ENCODE assay signal across 28 mouse cellular contexts in the genomic region with DNA sequence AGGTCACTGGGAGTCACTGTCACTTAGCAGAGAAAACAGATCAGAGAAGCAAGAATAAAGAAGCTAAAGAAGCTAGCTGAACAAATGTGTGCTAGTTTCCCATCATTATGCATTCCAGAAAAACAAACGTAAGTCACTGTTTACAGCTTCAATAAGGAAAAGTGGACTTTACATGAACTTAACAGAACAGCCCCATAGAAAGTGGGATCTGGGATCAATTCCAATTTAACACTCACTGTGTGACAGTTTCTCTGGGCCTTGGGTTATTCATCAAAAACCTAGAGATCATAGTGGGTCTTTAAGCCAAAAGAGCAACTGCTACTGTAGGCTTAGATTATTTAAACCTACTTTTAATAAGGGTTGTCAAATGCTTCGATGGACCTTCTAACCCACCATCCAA.
DNase-seq lines count a peak whose midpoint lies in the region; ATAC-seq and TF ChIP-seq lines count a peak whose summit lies in the region.
"Had no signal": no experiment of that assay in that cellular context is flagged by ENCODE, and none has a peak within 500 bp of the region (broad histone marks: within the 10 kb centered on the region; RNA-seq: fewer than 3 reads in every experiment).

No protein-coding gene starts in this region.

- H3K27me3 ChIP-seq in lung, embryonic 14.5 days (ENCODE audit: insufficient read depth, low read length), result no peaks in the 10 kb centered on the region
- H3K27me3 ChIP-seq: CH12.LX; embryonic facial prominence, embryonic 13.5 days; embryonic facial prominence, embryonic 15.5 days; forebrain, embryonic 12.5 days; Patski had no signal

- WGBS in lung, embryonic 14.5 days, result 50% methylated on average over 2 of the region's 2 CpGs

- no peak overlapping the region for H3K4me2 ChIP-seq in lung, embryonic 14.5 days
- H3K4me2 ChIP-seq: embryonic facial prominence, embryonic 13.5 days; embryonic facial prominence, embryonic 15.5 days; forebrain, embryonic 12.5 days had no signal

- no peaks in the 10 kb centered on the region for H3K9me3 ChIP-seq in lung, embryonic 14.5 days (ENCODE audit: low read depth, low read length)
- H3K9me3 ChIP-seq: embryonic facial prominence, embryonic 13.5 days; embryonic facial prominence, embryonic 15.5 days; forebrain, embryonic 10.5 days; forebrain, embryonic 12.5 days; G1E had no signal

- no peaks in the 10 kb centered on the region for H3K36me3 ChIP-seq in lung, embryonic 14.5 days (ENCODE audit: insufficient read depth)
- H3K36me3 ChIP-seq: embryonic facial prominence, embryonic 13.5 days; embryonic facial prominence, embryonic 15.5 days; forebrain, embryonic 10.5 days; forebrain, embryonic 12.5 days; G1E had no signal

- H3K4me1 ChIP-seq in lung, embryonic 14.5 days (ENCODE audit: insufficient read depth), result no peaks in the 10 kb centered on the region
- H3K4me1 ChIP-seq: forebrain, embryonic 10.5 days; forebrain, embryonic 12.5 days had no signal

- H3K9ac ChIP-seq in lung, embryonic 14.5 days, result no peak overlapping the region
- H3K9ac ChIP-seq: embryonic facial prominence, embryonic 13.5 days; embryonic facial prominence, embryonic 15.5 days; forebrain, embryonic 12.5 days had no signal

- peak; percentile 53 for DNase-seq in lung, embryonic 14.5 days
- DNase-seq in lung, postnatal 10 days, result no peak
- DNase-seq in 3T3-L1 (ENCODE audit: low read depth, low spot score) (peak; percentile 25), adipocyte (ENCODE audit: low spot score) (peak; percentile 29)
- no peak for DNase-seq in frontal cortex, postnatal 10 days (ENCODE audit: low spot score in 2 of 2)
- DNase-seq: adrenal gland, adult 2 months; adrenal gland, postnatal 10 days; adrenal gland, postnatal 25 days; B cell, adult 2 months; cerebellum, adult 11 months; cerebellum, adult 18-20 months; cerebellum, adult 8-10 months; cerebellum, adult 9-11 months; cerebellum, postnatal 14 days; cerebellum, postnatal 36 days; embryo, embryonic 11 days had no signal

- no peak overlapping the region for H3K27ac ChIP-seq in lung, embryonic 14.5 days (ENCODE audit: low read depth)
- H3K27ac ChIP-seq: embryonic facial prominence, embryonic 13.5 days; embryonic facial prominence, embryonic 15.5 days; forebrain, embryonic 10.5 days; forebrain, embryonic 12.5 days had no signal

- no peak for TF ChIP-seq CTCF in lung, embryonic 14.5 days (IDR thresholded peaks at IDR 0.05; ENCODE audit: low read depth)

- ATAC-seq in lung, embryonic 14.5 days (ENCODE audit: insufficient read depth), result no peak
- ATAC-seq: activated CD4-positive, CD25-positive, alpha-beta regulatory T cell, adult 4 months; CD4-positive, CD25-positive, alpha-beta regulatory T cell, adult 4 months; forebrain, embryonic 14.5 days; forebrain, embryonic 16.5 days; Patski had no signal

- no peak overlapping the region for H3K4me3 ChIP-seq in lung, embryonic 14.5 days (ENCODE audit: low read depth, low read length)
- H3K4me3 ChIP-seq: embryonic facial prominence, embryonic 13.5 days; embryonic facial prominence, embryonic 15.5 days; erythroblast, embryonic 14.5 days; forebrain, embryonic 10.5 days; forebrain, embryonic 12.5 days had no signal

Comparison
In these comparisons a context has a peak if more than half of its experiments do, and no peak if none do; other contexts are left out.
1. DNase-seq: peak in lung, embryonic 14.5 days (single experiment), 3T3-L1 (single experiment) and adipocyte (single experiment); none in lung, postnatal 10 days (single experiment) and frontal cortex, postnatal 10 days (0 of 2).